Mouse (Mus musculus) embryonic facial prominence, embryonic 15.5 days (tissue): ENCODE measurements around the gene Inha. TPM values are rescaled to one million over a fixed set of nuclear protein-coding genes. Genes with fewer than 3 reads are reported as not detected.

Source experiments
- ATAC-seq: fragments of 200-750 bp; cut with Nextera tagmentation; 2 replicates; pipeline ENCODE4 v1.8.0; 2017; ENCODE audit warnings: low read depth, moderate TSS enrichment; ENCODE audit not compliant: insufficient number of reproducible peaks, low FRiP score, low TSS enrichment
- H3K27ac ChIP-seq: fragments of 300-500 bp; sonication (generic); replicated peaks from 2 replicates; pipeline ENCODE4 v1.5.1; 2015; ENCODE audit warnings: mild to moderate bottlenecking, inconsistent platforms
- H3K27me3 ChIP-seq: fragments of 300-500 bp; sonication (generic); 2 replicates; pipeline ENCODE4 v1.6.1; 2015; ENCODE audit warnings: inconsistent platforms
- H3K36me3 ChIP-seq: fragments of 300-500 bp; sonication (generic); 2 replicates; pipeline ENCODE4 v1.6.1; 2015; ENCODE audit warnings: mild to moderate bottlenecking, inconsistent platforms
- H3K4me1 ChIP-seq: fragments of 300-500 bp; sonication (generic); 2 replicates; pipeline ENCODE4 v1.6.1; 2015; ENCODE audit warnings: inconsistent platforms
- H3K4me2 ChIP-seq: fragments of 300-500 bp; sonication (generic); replicated peaks from 2 replicates; pipeline ENCODE4 v1.6.1; 2015; ENCODE audit warnings: mild to moderate bottlenecking, inconsistent platforms
- H3K4me3 ChIP-seq: fragments of 300-500 bp; sonication (generic); replicated peaks from 2 replicates; pipeline ENCODE4 v1.5.1; 2015; ENCODE audit warnings: mild to moderate bottlenecking, inconsistent platforms
- H3K9ac ChIP-seq: fragments of 300-500 bp; sonication (generic); 2 replicates; pipeline ENCODE4 v1.6.1; 2015; ENCODE audit warnings: inconsistent platforms
- H3K9me3 ChIP-seq: fragments of 300-500 bp; sonication (generic); replicated peaks from 2 replicates; pipeline ENCODE4 v1.6.1; 2016; ENCODE audit warnings: inconsistent platforms
- WGBS: fragments of 180-500 bp; shearing (Covaris S2); methylation state at CpG from one replicate; pipeline ENCODE4 v1.1.7; 2015; 5-methylcytosine and 5-hydroxymethylcytosine counted together
- polyA plus RNA-seq: library from polyadenylated mRNA; unstranded; fragments of >200 nt; fragmentation: Nextera tagmentation; extraction: Ambion mirVana; gene quantifications from 2 replicates; pipeline ENCODE4 v1.2.1, GENCODE M21; 2015

Gene Inha
- polyA plus RNA-seq, 1 experiment from 2014 or later = 15.7 TPM

DNA sequence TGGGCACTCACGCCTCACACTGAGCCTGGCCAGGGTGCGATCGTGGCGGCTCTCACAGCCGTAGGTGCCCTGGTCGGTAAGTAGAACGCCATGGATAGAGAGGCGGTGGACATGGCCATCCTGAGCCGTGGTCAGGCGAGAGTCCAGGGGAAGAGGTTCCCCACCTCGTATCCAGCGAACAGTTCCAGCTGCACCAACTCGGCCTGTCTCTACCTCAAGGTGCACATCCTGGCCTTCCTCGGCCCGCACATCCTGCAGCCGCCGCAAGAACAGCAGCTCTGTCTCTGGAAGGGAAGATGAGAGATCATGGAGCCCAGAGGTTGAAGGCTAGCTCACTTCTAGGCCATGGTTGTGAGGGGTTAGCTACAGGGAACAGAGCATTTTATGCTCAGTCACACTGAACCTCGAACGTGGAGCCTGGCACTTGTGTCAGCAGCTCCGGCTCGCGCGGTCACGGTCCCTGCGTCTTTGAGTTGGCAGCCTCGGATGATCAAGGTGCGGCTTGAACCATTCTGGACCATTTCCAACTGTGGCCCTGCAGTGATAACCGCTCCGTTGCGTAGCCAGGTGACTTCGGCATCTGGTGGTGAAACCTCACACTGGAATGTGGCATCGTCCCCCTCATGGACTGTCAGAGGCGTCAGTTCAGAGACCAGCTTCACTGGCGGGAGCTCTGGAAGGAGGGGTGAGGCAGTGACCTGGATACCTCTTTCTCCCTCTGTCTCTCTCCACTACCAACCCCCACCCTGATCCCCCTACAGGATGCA is 15.9 kb upstream of the Inha start:
- H3K9ac ChIP-seq = no peak overlapping the region
- no peak overlapping the region for H3K27ac ChIP-seq
- H3K36me3 ChIP-seq = peaks cover 42% of the 10 kb centered on the region
- H3K4me1 ChIP-seq = peaks cover 27% of the 10 kb centered on the region
- WGBS = 85% methylated on average over 34 of the region's 34 CpGs
- ATAC-seq = no peak
- H3K9me3 ChIP-seq = no peaks in the 10 kb centered on the region
- H3K4me3 ChIP-seq = no peak overlapping the region
- peaks cover 32% of the 10 kb centered on the region for H3K27me3 ChIP-seq
- H3K4me2 ChIP-seq = no peak overlapping the region

DNA sequence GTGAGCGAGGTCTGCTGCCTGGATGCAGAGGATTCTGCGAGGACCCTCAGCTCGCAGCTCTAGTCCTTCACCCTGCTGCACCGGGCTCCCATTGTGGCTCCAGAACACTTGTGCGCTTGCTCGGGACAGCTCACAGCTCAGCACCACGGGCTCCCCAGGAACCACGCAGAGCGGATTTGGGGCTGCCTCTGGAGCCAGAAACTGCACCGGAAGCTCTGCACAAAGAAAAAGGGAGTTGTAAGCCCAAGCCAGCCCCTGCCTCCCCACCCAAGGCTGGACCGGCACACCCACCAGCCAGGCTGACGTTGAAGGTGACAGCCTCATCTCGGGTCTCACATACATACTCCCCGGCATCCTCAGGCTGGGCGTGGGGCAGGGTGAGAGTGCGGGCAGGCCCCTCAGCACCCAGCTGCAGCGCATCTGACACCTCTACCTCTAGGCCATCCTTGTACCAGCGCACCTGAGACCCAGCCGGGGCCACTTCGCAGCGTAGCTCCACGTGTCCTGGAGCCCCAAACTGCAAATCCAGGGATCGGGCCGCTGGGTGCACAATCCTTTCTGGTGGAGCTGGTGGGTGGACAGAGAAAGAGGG is 14.2 kb upstream of the Inha start:
- Histone ChIP-seq H3K4me1 (peaks cover 15% of the 10 kb centered on the region), H3K36me3 (peaks cover 60% of the 10 kb centered on the region), H3K9ac (no peak overlapping the region), H3K9me3 (no peaks in the 10 kb centered on the region), H3K4me3 (no peak overlapping the region), H3K27me3 (peaks cover 16% of the 10 kb centered on the region; the same call in 1 of the 2 replicates), H3K27ac (no peak overlapping the region), H3K4me2 (no peak overlapping the region)
- 53% methylated on average over 24 of the region's 24 CpGs for WGBS
- no peak for ATAC-seq

DNA sequence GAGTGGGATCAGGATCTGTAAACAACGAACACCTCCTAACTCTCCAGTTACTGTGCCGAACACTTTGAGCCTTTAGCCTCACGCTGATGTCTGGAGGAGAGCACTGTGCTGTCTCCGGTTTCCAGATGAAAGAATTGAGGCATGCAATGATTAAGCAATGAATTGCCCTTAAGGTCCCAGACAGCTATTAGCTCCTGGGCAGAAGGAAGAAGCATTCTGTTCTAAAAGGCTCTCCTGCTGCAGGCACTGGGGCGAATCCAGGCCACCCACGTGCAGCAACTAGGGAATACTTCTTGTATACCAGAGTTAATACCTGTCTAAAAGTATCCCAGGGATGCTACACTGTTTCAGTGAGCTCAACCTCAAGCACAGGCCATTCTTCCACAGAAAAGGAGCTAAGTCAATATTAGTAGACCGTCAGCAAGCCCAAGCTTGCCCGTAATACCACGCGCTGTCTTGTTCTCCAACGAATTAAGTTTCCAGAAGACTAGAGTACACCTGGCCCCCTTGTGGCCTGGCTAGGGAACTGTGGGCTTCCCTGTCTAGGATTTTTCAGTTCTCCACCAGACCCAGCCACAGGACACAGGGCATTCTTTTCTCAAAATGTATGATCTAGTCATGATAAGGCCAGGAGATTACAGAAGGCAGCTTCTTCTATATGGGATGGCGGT is 11.9 kb upstream of the Inha start:
- 0 out of 2 replicates have a peak, but pooled peaks cover 9% of the 10 kb centered on the region for H3K4me1 ChIP-seq
- H3K27me3 ChIP-seq = no peaks in the 10 kb centered on the region
- 41% methylated on average over 12 of the region's 12 CpGs for WGBS
- no peak for ATAC-seq
- no peak overlapping the region for H3K4me2 ChIP-seq
- no peak overlapping the region for H3K4me3 ChIP-seq
- H3K36me3 ChIP-seq = peaks cover 77% of the 10 kb centered on the region
- no peak overlapping the region for H3K9ac ChIP-seq
- H3K27ac ChIP-seq = no peak overlapping the region
- H3K9me3 ChIP-seq = no peaks in the 10 kb centered on the region

DNA sequence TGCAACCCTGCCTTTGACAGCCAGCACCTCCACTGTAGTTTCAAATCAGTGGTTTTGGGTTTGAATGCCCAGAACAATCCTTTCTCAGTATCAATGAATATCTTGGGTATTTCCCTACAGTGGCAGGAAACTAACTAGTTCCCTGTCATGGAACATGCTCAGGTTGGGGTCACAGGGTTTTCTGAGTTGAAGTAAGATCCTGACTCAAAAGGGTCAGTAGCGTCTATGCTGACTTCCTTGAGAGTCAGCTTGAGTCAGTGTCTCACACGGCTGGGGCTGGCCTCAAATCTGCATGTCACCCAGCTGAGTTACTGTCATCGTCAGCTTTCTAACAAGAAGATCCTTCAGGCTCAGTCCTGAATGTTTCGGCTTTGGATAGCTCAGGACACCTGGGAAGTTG is 8.0 kb upstream of the Inha start:
- Histone ChIP-seq H3K27me3 (no peaks in the 10 kb centered on the region), H3K27ac (no peak overlapping the region), H3K4me2 (no peak overlapping the region), H3K9ac (no peak overlapping the region), H3K4me1 (peaks cover 23% of the 10 kb centered on the region), H3K4me3 (no peak overlapping the region), H3K36me3 (peaks cover 80% of the 10 kb centered on the region), H3K9me3 (no peaks in the 10 kb centered on the region)
- 82% methylated on average over 4 of the region's 4 CpGs for WGBS
- no peak for ATAC-seq

DNA sequence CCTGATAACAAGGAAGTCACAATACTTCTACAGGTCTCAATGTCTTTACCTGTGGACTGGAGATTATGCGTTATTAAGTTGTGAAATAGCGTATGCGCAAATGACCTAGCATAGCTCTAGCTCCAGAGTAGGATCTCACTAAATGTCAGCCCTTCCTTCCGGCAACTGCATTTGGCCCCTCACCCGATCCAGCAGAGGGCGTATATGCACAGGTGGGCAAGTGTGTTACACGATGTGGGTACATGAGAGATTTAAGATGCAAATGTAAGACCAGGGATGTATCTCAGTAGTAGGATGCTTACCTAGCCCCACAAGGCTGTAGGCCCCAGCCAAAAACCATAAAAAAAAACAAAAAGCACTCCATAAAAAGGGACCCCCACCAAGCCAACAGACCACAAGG is 7.4 kb upstream of the Inha start:
- peaks cover 81% of the 10 kb centered on the region for H3K36me3 ChIP-seq
- WGBS = 80% methylated on average over 7 of the region's 7 CpGs

DNA sequence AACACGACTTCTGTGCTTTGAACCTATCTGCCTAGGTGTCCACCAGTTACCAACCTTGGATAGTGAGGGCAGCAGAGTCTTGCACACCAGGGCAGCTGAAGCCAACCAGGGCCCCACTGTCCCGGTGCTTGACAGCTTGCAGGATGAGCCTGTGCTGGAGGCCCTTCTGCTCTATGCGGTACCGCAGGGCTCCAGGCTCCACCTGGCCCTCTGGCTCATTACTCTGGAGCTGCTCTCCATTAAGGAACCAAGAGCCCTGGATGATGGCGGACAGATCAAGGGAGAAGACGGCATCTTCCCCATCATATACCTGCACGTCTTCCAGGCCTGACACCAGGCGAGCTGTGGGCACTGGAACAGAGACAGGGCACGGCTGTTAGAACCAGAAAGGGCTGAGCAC is 5.0 kb upstream of the Inha start:
- Histone ChIP-seq H3K36me3 (peaks cover 67% of the 10 kb centered on the region), H3K9ac (no peak overlapping the region), H3K27ac (no peak overlapping the region), H3K4me1 (peaks cover 34% of the 10 kb centered on the region), H3K27me3 (no peaks in the 10 kb centered on the region), H3K4me3 (no peak overlapping the region), H3K4me2 (no peak overlapping the region), H3K9me3 (no peaks in the 10 kb centered on the region)
- 95% methylated on average over 9 of the region's 9 CpGs for WGBS
- ATAC-seq = no peak

More for the DNA sequence above, 7.4 kb upstream of the Inha start:
- Histone ChIP-seq H3K9ac (no peak overlapping the region), H3K4me1 (peaks cover 28% of the 10 kb centered on the region), H3K27ac (no peak overlapping the region), H3K9me3 (no peaks in the 10 kb centered on the region), H3K4me3 (no peak overlapping the region), H3K27me3 (no peaks in the 10 kb centered on the region), H3K4me2 (no peak overlapping the region)
- no peak for ATAC-seq

DNA sequence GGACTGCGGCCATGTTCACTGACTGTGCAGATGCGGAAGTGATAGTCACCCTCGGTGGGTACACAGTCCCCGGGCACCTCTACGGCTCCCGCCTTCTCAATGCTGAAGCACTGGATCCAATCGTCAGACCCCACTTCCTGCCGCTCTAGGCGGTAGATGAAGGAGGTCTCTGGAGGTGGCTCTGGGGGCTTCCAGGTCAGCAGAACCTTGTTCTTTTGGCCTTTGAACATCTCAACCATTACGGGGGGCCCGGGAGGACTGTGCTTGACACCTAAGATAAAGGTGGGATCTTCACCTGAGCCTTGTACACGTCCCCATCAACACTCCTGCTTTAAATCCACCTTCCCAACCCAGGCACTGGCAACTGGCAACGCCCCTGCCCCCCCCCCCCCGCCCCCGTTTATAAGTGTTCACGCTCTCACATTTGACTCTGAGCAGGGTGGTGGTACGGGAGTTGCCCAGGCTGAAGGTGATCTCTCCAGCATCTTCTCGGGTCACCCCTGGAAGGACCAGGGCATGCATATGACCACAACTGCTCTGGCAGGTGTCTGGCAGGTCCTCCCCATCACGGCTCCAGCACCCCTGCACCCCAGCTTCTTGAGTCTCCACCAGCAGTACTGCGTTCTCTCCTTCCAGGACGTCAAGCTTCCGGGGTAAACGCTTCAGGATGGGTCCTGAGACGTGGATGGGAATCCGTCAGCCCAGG is 3.8 kb upstream of the Inha start:
- Histone ChIP-seq H3K4me1 (peaks cover 39% of the 10 kb centered on the region), H3K4me2 (peak overlapping the region; percentile 79; the same call in 1 of the 2 replicates), H3K9ac (no peak overlapping the region), H3K27ac (no peak overlapping the region), H3K9me3 (no peaks in the 10 kb centered on the region), H3K27me3 (no peaks in the 10 kb centered on the region), H3K36me3 (peaks cover 55% of the 10 kb centered on the region), H3K4me3 (peak overlapping the region; percentile 73; the same call in 1 of the 2 replicates)
- ATAC-seq = no peak
- 87% methylated on average over 25 of the region's 25 CpGs for WGBS

DNA sequence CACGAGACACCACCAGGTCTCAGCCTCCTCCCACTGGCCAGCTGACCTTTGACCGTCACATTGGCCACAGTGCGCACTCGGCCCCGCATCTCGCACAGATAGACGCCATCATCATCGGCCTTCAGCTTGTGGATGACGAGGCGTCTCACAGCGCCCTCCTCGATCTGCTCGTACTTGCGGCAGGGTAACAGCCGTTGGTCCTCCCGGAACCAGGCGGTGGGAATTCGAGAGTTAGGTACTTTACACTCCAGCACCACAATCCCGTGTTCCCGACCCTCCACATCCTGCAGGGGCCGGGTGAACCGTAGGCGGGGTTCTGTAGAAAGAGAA is 3.3 kb upstream of the Inha start:
- no peaks in the 10 kb centered on the region for H3K9me3 ChIP-seq
- no peak overlapping the region for H3K27ac ChIP-seq
- no peaks in the 10 kb centered on the region for H3K27me3 ChIP-seq
- H3K9ac ChIP-seq = no peak overlapping the region
- ATAC-seq = no peak
- H3K4me1 ChIP-seq = peaks cover 39% of the 10 kb centered on the region
- WGBS = 65% methylated on average over 23 of the region's 23 CpGs
- peak overlapping the region; percentile 79 for H3K4me2 ChIP-seq
- H3K4me3 ChIP-seq = peak overlapping the region; percentile 73
- peaks cover 50% of the 10 kb centered on the region for H3K36me3 ChIP-seq

DNA sequence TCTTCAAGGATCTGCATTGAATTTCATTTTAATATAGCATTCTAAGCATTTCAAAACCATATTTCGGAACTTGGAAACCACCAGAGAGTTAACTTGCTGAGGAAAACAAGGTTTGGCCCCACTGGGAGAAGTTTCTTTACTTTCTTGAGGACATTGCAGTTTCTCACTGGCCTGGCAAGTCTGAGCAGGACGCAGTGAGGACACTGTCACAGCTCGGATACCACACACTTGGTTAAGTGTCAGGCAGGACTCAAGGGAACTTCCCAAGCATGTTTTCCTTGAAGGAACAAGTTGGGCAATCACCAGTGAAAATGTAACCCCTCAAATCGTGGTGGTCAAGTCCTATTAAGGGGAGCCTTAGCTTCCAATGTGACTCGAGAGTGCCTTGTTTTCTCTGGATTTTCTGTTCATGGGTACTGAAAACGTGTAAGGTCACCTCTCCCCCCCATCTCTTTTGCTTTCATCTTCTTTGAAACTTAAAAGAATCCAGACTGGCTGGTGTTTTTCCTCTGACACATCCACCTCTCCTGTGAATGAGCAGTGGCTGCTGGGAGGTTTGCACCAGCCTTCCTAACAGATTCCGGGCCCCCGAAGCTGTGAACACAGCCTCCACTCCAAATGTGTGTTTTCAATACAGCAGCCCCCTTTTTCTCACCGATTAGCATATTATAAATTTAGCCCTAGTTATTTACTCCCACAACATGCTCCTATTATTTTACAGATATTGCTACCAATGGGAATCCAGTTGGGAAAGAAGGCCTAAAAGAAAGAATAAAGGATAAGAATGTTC is 2.4 kb upstream of the Inha start:
- Histone ChIP-seq H3K9me3 (no peaks in the 10 kb centered on the region), H3K4me3 (peak overlapping the region; percentile 73), H3K27ac (peak overlapping the region; percentile 98), H3K4me2 (peak overlapping the region; percentile 79), H3K4me1 (peaks cover 42% of the 10 kb centered on the region), H3K36me3 (peaks cover 41% of the 10 kb centered on the region), H3K9ac (no peak overlapping the region), H3K27me3 (no peaks in the 10 kb centered on the region)
- ATAC-seq = no peak
- WGBS = 37% methylated on average over 9 of the region's 9 CpGs

DNA sequence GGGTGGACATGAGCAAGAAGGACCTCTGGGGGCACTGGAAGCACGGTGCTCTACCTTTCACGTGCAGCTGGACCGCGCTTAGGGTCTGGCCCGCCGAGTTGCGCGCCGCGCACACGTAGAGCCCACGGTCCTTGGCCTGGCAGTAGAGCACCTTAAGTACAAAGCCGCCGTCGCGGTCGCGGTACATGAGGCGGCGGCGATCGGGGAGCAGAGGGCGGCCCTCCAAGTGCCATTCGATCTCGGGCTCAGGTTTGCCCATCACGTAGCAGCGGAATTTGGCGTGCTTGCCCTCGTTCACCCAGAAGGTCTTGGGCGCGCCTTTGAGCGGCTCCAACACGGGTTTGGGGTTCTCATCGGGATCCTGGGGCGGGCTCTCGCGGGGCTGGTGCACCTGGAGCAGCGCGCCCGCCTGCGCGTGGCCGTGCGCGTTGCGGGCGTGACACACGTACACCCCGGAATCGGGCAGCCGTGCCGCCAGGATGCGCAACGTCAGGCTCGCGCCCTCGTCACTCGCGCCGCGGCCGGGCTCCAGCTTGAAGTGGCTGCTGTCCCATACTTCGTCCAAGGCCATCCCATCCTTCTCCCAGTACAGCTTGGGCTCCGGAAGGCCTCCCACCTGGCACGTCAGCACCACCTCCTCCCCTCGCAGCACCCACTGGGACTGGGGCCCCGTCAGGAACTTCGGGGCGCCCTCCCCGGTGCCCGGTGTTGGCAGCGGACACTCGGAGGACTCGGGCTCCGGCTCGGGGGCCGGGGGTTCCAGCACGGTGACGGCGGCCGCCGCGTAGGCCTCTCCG is 1.5 kb upstream of the Inha start:
- peaks cover 43% of the 10 kb centered on the region for H3K4me1 ChIP-seq
- H3K27ac ChIP-seq = peak overlapping the region; percentile 98
- peak overlapping the region; percentile 79 for H3K4me2 ChIP-seq
- peak; percentile 26; the same call in 1 of the 2 replicates for ATAC-seq
- peak overlapping the region; percentile 73 for H3K4me3 ChIP-seq
- no peaks in the 10 kb centered on the region for H3K27me3 ChIP-seq
- peak overlapping the region; percentile 60 for H3K9ac ChIP-seq
- under 1% methylated on average over 84 of the region's 84 CpGs for WGBS
- peaks cover 32% of the 10 kb centered on the region for H3K36me3 ChIP-seq
- no peaks in the 10 kb centered on the region for H3K9me3 ChIP-seq
